In the genomic region with DNA sequence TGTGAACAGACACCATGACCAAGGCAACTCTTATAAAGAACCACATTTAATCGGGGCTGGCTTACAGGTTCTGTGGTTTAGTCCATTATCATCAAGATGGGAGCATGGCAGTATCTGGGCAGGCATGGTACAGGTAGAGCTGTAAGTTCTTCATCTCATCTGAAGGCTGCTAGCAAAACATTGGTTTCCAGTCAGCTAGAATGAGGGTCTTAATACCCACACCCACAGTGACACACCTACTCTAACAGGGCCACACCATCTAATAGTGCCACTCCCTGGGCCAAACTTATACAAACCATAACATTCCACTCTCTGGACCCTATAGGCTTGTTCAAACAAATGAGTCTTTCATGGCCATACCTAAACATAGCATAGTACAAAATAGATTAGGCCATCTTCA, we compare ENCODE assay signal across 31 mouse cellular contexts.
"Had no signal": no experiment of that assay in that cellular context is flagged by ENCODE, and none has a peak within 500 bp of the region (broad histone marks: within the 10 kb centered on the region; RNA-seq: fewer than 3 reads in every experiment).

No protein-coding gene starts in this region.

- H3K4me2 ChIP-seq: limb, embryonic 12.5 days; limb, embryonic 13.5 days; limb, embryonic 15.5 days; liver, embryonic 12.5 days; liver, embryonic 13.5 days; liver, embryonic 15.5 days; lung, embryonic 14.5 days; lung, embryonic 15.5 days; midbrain, embryonic 11.5 days; midbrain, embryonic 12.5 days; midbrain, embryonic 13.5 days; midbrain, embryonic 15.5 days; neural tube, embryonic 12.5 days had no signal

- H3K36me3 ChIP-seq: limb, embryonic 10.5 days; limb, embryonic 12.5 days; limb, embryonic 13.5 days; limb, embryonic 15.5 days; liver, embryonic 12.5 days; liver, embryonic 13.5 days; liver, embryonic 15.5 days; lung, embryonic 15.5 days; midbrain, embryonic 10.5 days; midbrain, embryonic 12.5 days; midbrain, embryonic 13.5 days; midbrain, embryonic 15.5 days; neural tube, embryonic 12.5 days had no signal

- H3K4me3 ChIP-seq: limb, embryonic 10.5 days; limb, embryonic 12.5 days; limb, embryonic 13.5 days; limb, embryonic 15.5 days; liver, embryonic 12.5 days; liver, embryonic 13.5 days; liver, embryonic 15.5 days; lung, embryonic 15.5 days; megakaryocyte, embryonic 14.5 days; midbrain, embryonic 10.5 days; midbrain, embryonic 12.5 days; midbrain, embryonic 13.5 days; midbrain, embryonic 15.5 days; myocyte; neural tube, embryonic 12.5 days had no signal

- H3K9me3 ChIP-seq: limb, embryonic 10.5 days; limb, embryonic 15.5 days; liver, embryonic 12.5 days; liver, embryonic 13.5 days; liver, embryonic 15.5 days; lung, embryonic 15.5 days; megakaryocyte, embryonic 14.5 days; midbrain, embryonic 10.5 days; midbrain, embryonic 12.5 days; midbrain, embryonic 13.5 days; midbrain, embryonic 15.5 days; neural tube, embryonic 12.5 days had no signal

- H3K27me3 ChIP-seq: limb, embryonic 12.5 days; limb, embryonic 13.5 days; limb, embryonic 15.5 days; liver, embryonic 12.5 days; liver, embryonic 13.5 days; liver, embryonic 15.5 days; lung, embryonic 15.5 days; megakaryocyte, embryonic 14.5 days; midbrain, embryonic 12.5 days; midbrain, embryonic 13.5 days; midbrain, embryonic 15.5 days; neural tube, embryonic 12.5 days had no signal

- H3K9ac ChIP-seq: limb, embryonic 12.5 days; limb, embryonic 13.5 days; limb, embryonic 15.5 days; liver, embryonic 12.5 days; liver, embryonic 13.5 days; liver, embryonic 14.5 days; liver, embryonic 15.5 days; liver, postnatal 0 days; lung, embryonic 14.5 days; lung, embryonic 15.5 days; midbrain, embryonic 12.5 days; midbrain, embryonic 13.5 days; midbrain, embryonic 15.5 days; neural tube, embryonic 12.5 days had no signal

- ATAC-seq: liver, embryonic 12.5 days; liver, postnatal 0 days; lung, postnatal 0 days; midbrain, embryonic 13.5 days; midbrain, embryonic 15.5 days; midbrain, embryonic 16.5 days had no signal

- H3K27ac ChIP-seq: limb, embryonic 10.5 days; limb, embryonic 12.5 days; limb, embryonic 13.5 days; limb, embryonic 15.5 days; liver, embryonic 12.5 days; liver, embryonic 13.5 days; liver, embryonic 14.5 days; liver, embryonic 15.5 days; lung, embryonic 15.5 days; macrophage; midbrain, embryonic 10.5 days; midbrain, embryonic 12.5 days; midbrain, embryonic 13.5 days; midbrain, embryonic 15.5 days; neural tube, embryonic 12.5 days had no signal

- DNase-seq: left cerebral cortex, postnatal 4 days; liver; liver, embryonic 13.5 days; liver, postnatal 0 days; lung, adult 18-20 months; lung, adult 2 months; lung, embryonic 14.5 days; lung, postnatal 10 days; lung, postnatal 14 days; lung, postnatal 36 days; lung, postnatal 4 days; midbrain, embryonic 14.5 days had no signal

- H3K4me1 ChIP-seq: limb, embryonic 10.5 days; limb, embryonic 12.5 days; limb, embryonic 13.5 days; limb, embryonic 15.5 days; liver, embryonic 12.5 days; lung, embryonic 15.5 days; megakaryocyte, embryonic 14.5 days; midbrain, embryonic 10.5 days; midbrain, embryonic 12.5 days; midbrain, embryonic 13.5 days; midbrain, embryonic 15.5 days; neural tube, embryonic 12.5 days had no signal
